Mouse (Mus musculus): ENCODE results near the gene Epha3.

Gene Epha3

DNA sequence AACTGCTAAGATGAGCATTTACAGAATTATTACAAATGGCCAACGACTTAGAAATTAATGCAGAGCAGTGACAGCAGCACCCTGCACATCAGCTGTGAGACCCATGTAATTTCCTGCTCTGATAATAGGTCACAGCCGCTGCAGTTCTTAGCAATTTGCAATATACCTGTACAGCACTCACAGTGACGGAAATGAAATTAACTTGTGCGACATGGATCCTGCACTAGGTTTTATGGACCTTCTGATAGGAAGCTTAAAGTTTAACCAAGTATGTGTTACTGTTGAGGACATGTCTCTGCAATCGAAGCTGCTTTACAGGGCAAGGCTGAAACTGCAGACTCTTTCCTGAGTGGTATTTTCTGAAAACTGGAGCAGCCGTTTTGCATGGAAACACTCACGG is 80.4 kb downstream of the Epha3 start:
- no peak for DNase-seq (ENCODE audit: low spot score)

DNA sequence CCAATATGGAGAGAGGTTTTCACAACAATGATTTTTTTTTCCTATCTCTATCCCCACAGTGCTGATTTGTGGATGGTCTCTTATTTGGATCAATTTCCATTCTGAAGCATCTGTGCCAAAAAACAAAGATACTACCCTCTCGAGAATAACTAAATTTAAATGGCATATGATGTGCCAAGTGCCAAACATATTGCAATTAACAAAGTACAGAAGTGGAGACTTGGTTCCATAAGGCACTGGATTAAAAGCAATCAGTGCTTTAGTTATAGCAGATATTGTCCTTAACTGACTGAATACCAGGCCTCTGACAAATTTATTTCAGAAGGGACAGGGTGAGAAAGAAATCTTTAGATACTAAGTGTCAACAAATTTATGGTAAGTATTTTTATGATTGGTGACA is 81.9 kb downstream of the Epha3 start:
- no peak for DNase-seq (ENCODE audit: low spot score)

DNA sequence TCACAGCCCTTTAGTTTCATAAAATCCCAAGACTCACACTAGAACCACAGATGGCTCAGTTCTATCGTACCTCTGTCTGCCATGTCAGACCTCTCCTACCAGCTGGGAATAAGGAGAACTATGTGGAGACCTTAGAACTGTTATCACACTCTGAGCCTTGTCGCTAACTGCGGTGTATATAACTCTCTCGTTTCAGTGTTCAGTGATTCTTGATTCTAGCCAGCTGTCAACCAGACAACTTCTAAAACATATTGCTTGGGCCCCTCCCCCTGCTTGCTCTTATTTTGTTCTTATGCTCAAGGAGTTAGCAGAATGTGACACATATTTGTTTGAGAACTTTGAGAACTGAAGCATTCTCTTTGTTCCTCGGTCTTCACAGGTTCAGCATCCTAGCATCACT is 83.8 kb downstream of the Epha3 start:
- no peak for DNase-seq (ENCODE audit: low spot score)

DNA sequence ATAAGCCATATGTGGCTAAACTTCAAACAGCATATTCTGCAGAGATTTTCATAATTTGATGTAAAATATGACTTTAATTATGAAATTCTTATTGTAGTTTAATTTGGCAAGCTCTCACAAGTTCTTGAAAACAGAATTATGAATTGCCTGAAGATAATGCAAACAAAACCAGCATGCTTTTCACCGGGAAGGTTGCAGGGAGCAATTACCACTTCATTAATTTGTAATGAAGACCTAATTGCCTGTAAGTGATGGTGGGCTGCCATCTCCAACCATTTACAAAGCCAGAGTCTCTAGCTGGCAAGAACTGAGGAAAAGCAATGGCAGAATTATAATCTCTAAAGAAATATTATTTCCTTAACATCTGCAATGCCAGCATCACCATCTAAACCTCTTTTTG is 86.2 kb downstream of the Epha3 start:
- DNase-seq (ENCODE audit: low spot score) = no peak

DNA sequence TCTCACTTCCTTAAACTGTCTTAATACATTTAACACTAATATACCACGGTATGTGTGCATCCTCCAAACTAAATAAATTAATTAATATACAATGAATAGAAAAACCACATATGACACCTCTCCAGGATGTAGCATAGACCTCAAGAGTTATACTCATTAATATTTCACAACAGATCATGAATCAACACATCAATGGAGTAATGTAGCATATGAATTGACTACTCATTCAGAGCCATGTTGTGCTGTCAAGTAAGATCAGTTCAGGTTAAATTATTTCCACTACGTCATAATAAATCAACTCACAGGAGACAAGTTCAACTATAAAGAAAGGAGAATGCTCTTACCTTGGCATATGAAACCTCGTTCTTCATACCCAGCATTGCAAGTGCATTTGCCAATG is 91.4 kb downstream of the Epha3 start:
- DNase-seq (ENCODE audit: low spot score) = no peak

DNA sequence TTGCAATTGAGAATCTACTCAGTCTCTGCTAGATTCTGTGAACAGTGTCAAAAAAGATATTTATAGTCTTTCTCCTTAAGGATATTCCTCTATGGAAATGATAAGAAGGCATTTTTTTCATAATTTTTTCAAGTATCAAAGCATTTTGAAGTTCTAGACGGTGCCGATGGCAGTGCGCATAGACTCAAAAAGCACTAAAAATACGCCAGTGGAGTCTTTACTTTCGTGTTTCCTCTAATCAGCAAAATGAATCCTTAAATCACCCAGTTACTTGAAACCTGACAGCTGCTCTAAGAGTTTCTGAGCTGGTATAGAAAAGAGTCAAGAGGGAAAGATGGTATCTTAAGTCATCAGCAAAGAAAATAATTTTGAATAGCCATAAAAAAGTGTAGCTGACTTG is 96.4 kb downstream of the Epha3 start:
- DNase-seq (ENCODE audit: low spot score) = no peak

DNA sequence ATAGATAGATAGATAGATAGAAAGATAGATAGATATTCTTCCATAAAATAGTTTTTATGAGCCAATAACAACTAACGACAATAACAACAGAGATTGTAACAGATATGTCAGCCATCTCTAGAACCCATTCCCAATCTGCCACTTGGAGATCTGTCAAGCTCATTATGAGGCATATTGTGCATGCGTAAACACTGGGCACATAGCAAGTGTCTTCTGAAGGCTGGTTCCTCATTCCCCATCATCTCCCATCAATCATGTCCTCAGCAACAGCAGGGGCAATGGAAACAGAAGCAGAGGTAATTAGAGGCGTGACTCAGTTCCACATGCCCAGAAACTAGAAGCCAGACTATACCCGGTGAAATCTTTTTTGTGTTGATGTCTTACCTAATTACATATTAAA is 102.8 kb downstream of the Epha3 start:
- DNase-seq (ENCODE audit: low spot score) = no peak

DNA sequence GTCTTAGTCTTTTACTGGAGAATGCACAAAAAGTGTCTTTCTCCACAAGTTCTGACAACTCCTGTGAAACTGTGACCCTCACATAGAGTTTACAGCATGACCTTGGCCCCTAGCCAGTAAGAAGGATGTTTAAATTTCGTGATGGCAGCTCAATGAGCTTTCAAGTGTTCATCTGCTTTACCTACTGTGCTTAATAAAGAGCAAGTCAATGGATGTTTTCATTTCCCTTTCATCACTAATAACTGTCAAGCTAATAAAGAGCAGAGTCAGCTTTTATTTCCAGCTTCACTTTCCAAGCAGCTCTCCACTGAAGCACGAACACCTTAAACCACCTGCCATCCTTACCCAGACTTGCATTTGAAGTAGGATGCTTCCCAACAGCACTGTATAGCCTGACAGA is 103.9 kb downstream of the Epha3 start:
- no peak for DNase-seq (ENCODE audit: low spot score)

DNA sequence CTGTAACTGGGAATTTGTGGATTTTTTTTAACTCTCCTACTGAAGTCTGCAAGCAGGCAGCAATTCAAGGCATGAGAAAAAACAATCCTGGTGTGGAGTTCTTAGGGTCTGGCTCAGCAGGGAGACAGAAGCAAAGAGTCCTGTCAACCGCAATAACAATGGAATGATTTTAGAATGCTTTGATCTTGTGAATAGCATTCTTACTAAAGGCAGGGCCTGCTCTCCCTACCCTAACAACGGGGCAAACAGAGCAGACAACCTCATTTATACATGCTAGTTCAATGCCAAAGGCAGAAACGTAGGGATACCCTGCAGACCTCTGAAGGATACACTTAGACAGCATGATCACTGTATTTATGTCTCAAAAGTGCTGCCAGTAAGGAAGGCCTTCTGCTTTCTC is 110.9 kb downstream of the Epha3 start:
- no peak for DNase-seq (ENCODE audit: low spot score)

DNA sequence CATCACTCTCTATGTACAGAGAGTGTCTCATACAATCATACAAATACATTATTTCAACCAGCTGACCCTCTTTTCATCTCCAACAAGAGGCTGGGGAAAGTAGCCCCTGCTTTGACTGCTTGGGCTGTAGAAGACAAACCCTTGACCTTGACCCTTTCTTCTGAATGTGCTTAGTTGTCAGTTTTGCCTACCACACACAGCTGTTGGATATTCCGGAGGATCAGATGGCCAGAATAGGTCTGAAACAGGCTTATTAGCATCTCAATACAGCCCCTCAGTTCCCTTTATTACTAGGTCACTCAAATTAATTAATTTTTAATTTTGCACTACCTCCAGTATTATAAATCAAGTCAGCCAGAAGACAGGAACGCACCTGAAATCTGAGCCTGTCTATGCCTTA is 116.2 kb downstream of the Epha3 start:
- DNase-seq (ENCODE audit: low spot score) = no peak

DNA sequence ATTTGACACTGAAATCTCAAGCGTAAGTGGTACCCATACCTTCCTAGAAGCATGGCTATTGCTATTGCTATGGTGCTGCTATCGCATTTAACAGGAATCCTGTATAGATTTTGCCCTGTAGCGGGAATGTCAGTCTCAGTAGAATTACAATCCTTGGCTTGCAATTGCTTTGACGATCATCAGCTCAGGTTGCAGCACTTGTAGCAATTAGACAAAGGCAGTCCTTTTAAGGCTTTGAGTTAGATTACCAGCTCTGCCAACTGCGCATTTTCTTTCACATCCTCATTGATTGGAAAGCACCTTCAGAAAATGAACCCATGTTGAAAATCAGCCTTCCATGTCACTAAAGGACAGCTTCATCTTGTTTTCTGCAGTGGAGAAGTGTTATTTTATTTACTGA is 118.5 kb downstream of the Epha3 start:
- DNase-seq (ENCODE audit: low spot score) = no peak

DNA sequence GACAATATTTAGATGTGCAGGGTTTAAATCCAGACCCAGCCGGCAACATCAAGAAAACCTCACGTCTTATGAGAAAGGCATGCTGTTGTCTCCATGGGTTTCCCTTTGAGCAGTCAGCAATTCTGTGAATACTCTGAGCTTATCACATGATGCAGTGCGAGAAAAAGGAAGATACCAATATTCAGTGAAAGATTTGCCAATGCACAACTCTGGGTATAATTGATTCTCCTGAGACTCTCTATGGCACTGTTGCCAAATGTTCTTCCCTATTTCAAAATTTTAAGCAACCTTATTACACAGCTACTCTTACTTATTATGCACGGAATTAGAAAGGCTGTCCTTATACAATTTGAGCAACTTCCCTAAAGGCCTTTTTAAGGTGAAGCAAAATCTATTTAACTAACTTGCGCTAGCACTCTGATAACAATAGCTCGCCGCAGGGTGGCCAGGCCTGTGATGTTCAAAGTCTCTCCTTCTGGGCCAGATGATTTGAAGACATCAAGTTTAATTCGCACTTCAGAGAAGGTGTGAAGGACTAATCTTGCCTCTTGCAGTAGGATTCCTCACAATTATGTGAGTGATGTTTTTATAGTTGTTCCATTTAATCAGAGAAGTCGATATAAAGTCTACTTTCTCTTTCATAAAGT is 120.6 kb downstream of the Epha3 start:
- no peak for DNase-seq (ENCODE audit: low spot score)

DNA sequence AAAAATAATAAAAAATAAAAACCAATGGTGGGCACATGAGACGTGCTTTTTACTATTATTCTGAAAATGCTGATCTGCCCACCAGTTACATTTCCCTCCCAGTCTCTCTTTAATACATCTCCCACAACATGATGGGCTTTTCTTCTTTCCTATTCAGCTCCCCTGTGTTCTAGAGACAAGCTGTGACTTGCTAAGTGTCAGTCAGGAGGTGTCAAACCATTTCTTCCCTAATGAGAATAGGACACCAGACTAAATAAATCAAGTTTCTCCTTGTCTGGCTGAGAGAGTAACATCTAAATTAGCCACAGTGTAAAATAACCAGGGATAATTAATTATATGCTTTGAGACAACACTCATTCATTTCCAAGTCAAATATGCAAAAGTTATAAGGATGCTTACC is 144.7 kb downstream of the Epha3 start:
- no peak for DNase-seq (ENCODE audit: low spot score)

DNA sequence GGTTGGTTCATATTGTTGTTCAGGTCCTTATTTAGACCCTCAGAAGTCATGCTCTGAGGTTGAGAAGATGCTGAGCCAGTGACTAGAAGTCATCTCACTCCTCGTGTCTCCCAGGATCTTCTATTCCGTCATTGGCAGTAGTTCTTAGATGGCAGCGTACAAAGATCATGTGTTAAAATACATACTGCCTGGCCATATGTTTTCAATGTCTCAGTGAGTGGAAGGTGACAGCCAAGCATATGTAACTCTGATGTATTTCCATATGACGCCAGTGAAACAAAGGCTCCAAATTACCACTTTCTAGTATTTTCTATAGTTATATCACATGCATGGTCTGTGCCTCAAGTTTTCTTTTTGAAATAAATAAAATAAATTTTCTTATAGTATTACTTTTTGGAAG is 146.7 kb downstream of the Epha3 start:
- no peak for DNase-seq (ENCODE audit: low spot score)

DNA sequence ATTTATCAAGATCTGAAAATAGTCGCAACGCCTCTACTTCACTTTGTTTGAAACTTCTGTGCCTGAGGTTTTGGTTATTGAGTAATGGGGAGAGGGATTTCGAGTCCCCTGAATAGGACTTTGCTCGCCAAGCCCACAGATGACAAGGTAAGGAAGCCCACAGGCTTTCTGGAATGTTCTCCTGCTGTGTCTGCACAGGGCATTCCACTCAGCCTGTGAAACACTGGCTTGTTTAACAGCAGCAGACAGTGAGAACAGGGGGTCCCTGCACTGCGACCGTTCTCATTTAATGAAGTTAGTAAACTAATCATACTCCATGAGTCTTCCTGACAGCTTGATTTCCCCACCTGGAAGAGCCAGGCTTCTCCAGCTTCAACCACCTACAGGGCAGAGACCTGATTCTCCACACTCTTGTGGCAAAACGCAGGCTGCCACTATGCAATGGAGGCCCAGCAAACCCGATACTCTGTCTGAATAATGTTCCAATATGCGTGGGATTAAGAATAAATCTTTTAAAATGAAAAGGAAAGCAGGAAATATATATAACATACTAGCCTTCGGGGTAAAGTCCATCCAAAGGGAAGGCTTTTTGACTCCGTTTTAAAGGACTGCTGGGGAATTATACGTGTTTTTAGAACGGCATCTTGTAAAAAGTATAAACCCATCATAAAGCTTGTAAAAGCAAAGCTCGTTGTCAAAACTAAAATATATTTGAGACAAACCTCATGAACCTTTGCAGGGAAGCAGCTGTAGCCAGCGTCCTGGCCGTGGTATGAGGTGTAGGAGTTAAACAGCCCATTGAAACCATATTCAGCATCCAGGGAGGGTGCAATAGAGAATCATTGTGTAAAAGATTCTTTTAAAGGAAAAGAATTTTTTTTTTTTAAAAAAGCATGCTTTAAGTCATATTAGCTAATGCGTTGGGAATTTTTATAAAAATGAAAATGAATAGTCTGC is 156.8 kb downstream of the Epha3 start:
- DNase-seq (ENCODE audit: low spot score) = no peak

DNA sequence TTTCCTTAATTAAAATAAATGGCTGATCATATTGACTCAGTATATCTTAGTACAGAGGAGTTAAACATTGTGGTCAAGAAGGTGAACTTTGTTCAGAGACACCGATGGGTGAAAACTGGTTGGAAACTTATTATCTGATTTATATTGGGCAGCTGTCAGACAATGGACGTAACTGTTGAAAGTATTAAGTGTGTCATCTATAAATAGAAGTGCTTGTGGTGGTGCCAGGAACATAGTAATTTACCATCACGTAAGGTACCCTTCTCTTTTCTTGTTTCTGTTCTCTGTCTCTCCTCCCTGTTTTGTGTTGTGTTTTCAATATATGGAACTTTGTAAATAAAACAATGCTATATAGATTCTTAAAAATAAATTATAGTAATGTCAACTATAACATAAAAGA is 174.6 kb downstream of the Epha3 start:
- no peak for DNase-seq (ENCODE audit: low spot score)

DNA sequence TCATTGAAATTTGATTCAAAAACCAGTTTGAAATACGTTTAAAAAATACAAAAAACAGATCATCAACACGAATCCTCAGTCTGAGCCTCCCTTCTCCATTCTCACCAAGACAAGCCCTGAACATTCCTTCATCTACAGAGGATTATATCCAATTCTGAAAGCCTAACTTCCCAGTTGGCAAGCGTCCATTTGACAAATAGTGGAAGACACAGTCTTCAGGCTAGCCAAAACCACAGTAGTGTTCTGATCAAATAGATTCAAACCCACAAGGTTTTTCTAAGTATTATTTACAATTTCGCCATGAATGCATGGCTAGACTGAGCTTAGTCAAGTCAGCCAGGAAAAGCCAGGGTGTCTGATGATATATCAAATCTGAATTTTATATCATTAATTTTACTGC is 179.8 kb downstream of the Epha3 start:
- no peak for DNase-seq (ENCODE audit: low spot score)

DNA sequence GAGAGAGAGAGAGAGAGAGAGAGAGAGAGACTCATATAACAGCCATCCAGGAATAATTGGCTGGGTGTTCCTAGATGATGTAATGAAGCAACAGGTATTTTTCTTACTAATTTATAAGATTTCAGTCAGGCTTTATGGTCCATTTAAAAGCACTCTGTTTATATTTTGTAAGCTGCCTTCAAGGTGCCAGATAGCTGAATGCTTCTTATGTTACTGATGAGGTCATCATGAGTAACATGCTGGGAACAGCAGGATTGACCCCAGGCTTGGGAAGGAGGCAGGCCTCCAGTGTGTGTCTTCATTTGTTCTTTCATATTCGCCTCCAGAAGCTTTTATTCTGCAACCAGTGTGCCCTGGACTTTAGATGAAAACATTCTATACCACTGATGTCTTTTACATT is 189.5 kb downstream of the Epha3 start:
- no peak for DNase-seq (ENCODE audit: low spot score)

DNA sequence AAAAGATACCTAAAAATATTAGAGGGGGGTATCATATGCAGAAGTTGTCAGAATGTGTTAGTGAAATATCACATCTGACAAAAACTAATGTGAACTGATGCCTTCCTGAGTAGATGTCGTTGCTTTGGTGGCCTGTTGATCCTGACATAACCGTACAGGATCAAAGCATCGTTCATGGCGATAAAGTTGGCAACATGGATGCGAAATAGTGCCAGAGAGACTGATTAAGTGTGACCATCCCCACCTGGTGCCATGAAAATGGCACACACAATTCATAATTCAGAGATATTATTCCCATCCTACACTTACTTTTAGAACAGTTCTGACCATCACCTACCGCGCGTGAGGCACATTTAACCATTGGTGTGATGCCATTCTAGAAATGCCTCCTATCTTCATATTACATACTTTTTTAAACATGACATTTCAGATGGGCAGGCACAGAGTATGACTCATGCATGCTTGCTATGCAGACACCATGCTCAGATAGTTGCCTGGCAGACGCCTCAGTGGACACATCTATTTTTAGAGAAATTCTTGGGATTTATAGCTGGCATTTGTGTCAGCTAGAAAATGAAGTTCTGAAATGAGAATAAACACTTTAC is 190.6 kb downstream of the Epha3 start:
- DNase-seq (ENCODE audit: low spot score) = no peak

DNA sequence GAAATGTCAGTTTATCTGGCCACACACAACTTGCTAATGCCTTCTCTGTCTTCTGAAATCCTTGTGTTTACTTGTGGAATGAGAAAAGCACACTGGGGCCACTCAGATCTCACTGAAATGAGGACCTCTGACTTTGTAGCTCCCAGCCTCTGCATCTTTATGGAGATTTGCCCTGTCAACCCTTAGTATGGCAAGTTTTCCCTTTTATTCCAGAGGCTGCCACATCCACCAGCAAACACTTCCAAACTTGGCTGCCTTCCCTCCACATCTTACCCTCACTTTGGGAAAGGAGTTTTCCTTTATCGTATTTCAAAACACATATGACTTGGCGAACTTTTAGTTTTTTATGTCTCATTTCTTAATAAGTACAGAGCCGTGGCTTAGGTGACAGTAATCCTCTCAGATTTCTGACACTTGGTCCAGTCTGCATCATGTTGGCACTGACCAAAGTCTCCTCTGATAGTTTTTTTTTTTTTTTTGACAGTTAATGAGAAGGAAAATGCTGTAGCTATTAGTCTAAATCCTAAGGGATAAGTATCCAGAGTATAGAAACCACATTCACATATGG is 198.0 kb downstream of the Epha3 start:
- no peak for DNase-seq (ENCODE audit: low spot score)

DNA sequence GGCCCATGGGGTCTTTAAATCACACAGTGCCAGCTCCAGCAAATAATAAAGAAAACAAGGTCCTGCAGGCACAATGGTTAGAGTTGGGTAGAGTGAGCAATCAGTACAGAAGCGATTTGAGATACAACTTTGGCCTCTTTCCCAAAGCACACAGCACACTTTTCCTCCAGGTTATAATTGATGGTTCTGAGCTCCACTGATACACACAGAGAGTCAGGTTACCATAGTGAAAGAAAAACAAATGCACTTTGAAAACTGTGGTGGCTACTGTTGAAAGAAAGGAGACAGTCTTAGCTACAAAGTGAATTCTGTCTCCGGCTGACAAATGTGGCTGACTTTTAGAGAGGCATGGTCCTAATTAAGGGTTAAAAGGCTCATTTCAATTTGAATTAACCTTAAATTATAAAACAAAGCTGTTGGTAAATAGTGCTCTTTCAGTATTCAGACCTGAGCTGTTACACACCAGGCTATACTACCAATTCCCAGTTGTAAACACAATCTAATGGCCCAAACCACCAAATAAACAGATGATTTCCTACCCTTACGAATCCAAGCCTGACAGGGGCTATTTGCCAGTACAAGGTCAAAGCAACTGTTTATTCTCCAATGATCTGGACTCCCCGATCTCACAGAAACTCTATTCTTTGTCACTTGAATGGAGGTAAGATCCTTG is 205.5 kb downstream of the Epha3 start:
- no peak for DNase-seq (ENCODE audit: low spot score)

DNA sequence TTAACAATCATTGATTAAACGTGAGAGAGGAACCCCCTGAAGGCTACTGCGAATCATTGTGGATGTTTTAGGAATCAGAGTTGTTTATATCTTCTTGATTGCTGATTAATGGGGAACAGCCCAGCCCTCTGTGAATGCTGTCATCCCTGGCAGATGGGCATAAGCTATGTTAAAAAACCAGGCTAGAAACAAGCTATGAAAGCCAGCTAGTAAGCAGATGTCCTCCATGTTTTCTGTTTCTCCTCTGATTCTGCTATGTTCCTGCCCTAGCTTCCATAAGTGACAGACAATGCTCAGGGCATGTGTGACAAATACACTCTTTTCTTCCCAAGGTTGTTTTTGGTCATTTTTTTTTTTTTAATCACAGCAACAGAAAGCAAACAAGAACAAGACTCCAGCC is 206.2 kb downstream of the Epha3 start:
- DNase-seq (ENCODE audit: low spot score) = no peak
